Mouse (Mus musculus) left cerebral cortex, postnatal 25 days (tissue): Measurements from ENCODE around the gene Dio1. TPM values are rescaled to one million over a fixed set of nuclear protein-coding genes. Genes with fewer than 3 reads are reported as not detected.
A peak's percentile ranks its signal among the peaks of the same experiment; 100 is the strongest.

Experiments used
- DNase-seq, 2 experiments: peaks; one replicate each; pipeline ENCODE4 v3.0.0; 2022; ENCODE audit warnings: low spot score in 2 of 2, mixed read lengths in 1 of 2
- intact Hi-C: fragments of 180-260 bp; cut with DNase I; formaldehyde crosslinking; loops from one replicate; pipeline ENCODE4 v1.15.1; 2025
- total RNA-seq, 2 experiments: library from RNA; stranded (reverse); gene quantifications; 2 replicates each; pipeline ENCODE4 v1.2.3; 2021

Dio1 gene
- total RNA-seq, 2 experiments from 2014 or later: not detected

- intact Hi-C loops: loop anchor here (10.0 kb wide), 1 partner anchor 402 kb away; no protein-coding TSS in a partner anchor
- no peak for DNase-seq
These were observed 54.4 kb downstream of the Dio1 start for GRCm38 (mm10) chr4:107252522-107252921.

GRCm38 (mm10) chr4:107250494-107250893, 56.5 kb downstream of the Dio1 start:
- intact Hi-C loops: loop anchor here (10.0 kb wide), 1 partner anchor 404 kb away; no protein-coding TSS in a partner anchor
- peak; percentile 50 to 65 for DNase-seq

GRCm38 (mm10) chr4:107249471-107249870, 57.5 kb downstream of the Dio1 start:
- DNase-seq: peak in 1 of 2 experiments; percentile 22
- intact Hi-C loops: no loop called here

GRCm38 (mm10) chr4:107248061-107248460, 58.9 kb downstream of the Dio1 start:
- no peak for DNase-seq
- intact Hi-C loops: no loop called here

GRCm38 (mm10) chr4:107247110-107247509, 59.9 kb downstream of the Dio1 start:
- intact Hi-C loops: no loop called here
- no peak for DNase-seq

GRCm38 (mm10) chr4:107246040-107246439, 60.9 kb downstream of the Dio1 start:
- intact Hi-C loops: no loop called here
- DNase-seq: no peak

GRCm38 (mm10) chr4:107245368-107245767, 61.6 kb downstream of the Dio1 start:
- no peak for DNase-seq
- intact Hi-C loops: no loop called here

- intact Hi-C loops: no loop called here
- no peak for DNase-seq
These were observed 63.3 kb downstream of the Dio1 start for GRCm38 (mm10) chr4:107243365-107244333.

Other genes starting within 250 kb of the Dio1 start
- gene Mrpl37, start 240.3 kb downstream of the Dio1 start, total RNA-seq: 10 to 100 TPM; 61.8 to 62.8 TPM
- gene Cyb5rl, start 240.2 kb downstream of the Dio1 start, total RNA-seq: 1 to 10 TPM; 6.5 to 7.4 TPM
- not detected for gene Cdcp2, start 210.3 kb downstream of the Dio1 start, total RNA-seq
- gene Tmem59, start 128.8 kb downstream of the Dio1 start, total RNA-seq: 100 to 1,000 TPM; 219 to 231 TPM
- 10 to 100 TPM; 17.3 to 19.0 TPM for gene Tceanc2, start 128.1 kb downstream of the Dio1 start, total RNA-seq
- gene Ldlrad1, start 98.0 kb downstream of the Dio1 start, total RNA-seq: not detected
- gene Lrrc42, start 53.6 kb downstream of the Dio1 start, total RNA-seq: 10 to 100 TPM; 32.3 to 33.1 TPM
- gene Hspb11, start 53.6 kb downstream of the Dio1 start, total RNA-seq: 10 to 100 TPM; 15.9 to 20.8 TPM
- 10 to 100 TPM; 41.3 to 44.9 TPM for gene Yipf1, start 7.2 kb upstream of the Dio1 start, total RNA-seq
- gene Ndc1, start 60.6 kb upstream of the Dio1 start, total RNA-seq: 10 to 100 TPM; 12.1 to 12.2 TPM
- gene Glis1, start 127.4 kb upstream of the Dio1 start, total RNA-seq: 1 to 10 TPM in 1 of 2 experiments, under 1 TPM in 1; 0.82 to 1.1 TPM